Mouse (Mus musculus): ENCODE results near the gene Ttc29. TPM values are rescaled to one million over a fixed set of nuclear protein-coding genes. Genes with fewer than 3 reads are reported as not detected.

The Ttc29 gene
- not detected for polyA plus RNA-seq (2012; fragmentation: generic; extraction: Trizol)

DNA sequence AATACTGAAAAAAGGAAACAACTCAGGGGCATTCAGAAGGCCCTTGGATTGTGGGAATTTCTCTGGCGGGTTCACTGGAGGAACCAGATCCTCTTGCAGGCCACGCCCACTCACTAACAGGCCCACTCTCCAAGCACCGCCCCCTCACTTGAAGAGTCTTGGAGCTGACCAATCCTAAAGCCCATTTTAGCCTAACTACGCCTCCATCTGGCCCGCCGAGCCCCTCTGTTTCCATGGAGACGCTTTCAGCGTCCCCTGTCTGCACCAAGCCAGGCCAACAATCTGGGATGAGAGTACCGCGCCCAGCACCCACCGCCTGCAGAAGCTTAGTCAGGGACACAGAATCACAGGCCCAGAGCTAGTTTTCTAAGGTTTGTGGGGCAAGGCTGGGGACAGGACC, at the start of gene Ttc29:
Gene Ttc29 (plus strand): TSS at position 224 of the 400 bp plus-strand sequence.

DNA sequence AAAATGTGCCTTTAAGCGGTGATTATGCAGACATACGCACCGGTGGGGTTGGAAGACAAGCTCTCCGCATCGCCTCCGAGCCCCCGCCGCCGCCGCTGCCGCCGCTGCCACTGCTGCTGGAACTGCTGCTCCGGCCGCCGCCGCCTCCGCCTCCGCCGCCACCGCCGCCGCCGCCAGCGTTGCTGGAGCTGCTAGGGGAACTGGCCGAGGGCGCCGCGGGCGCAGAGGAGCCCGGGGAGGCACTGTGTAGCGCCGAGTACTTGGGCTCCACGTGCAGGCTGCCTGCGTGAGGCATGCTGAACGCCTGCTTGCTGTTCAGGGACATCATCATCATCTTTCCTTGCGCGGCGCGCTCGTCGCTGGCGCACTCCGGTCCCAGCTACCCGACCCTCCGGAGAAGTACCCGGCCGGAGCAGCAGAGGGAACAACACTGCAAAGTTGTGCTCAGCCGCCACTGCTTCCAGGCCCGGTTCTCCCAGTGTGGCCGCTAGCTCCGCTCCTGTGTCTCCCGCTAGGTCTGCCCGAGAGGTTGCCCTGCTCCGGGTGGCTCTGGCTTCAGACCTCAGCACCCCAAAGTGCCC, 223.1 kb downstream of the Ttc29 start, which contains the start of gene Pou4f2:
Gene Pou4f2 (minus strand): TSS at position 575 of the 581 bp plus-strand sequence.

Other genes with a start within 250 kb of the Ttc29 start
- gene Pou4f2, start 223.3 kb downstream of the Ttc29 start, polyA plus RNA-seq (2012; fragmentation: generic; extraction: Trizol), result not detected